In genomic region chr9:69456406-69457075, GRCm38 (mm10) we compare ENCODE assay signal across 11 mouse cellular contexts. TPM values are rescaled to one million over a fixed set of nuclear protein-coding genes. Genes with fewer than 3 reads are reported as not detected.
A peak's percentile ranks its signal among the peaks of the same experiment; 100 is the strongest.
DNase-seq lines count a peak whose midpoint lies in the region; ATAC-seq and TF ChIP-seq lines count a peak whose summit lies in the region.
"Had no signal": no experiment of that assay in that cellular context is flagged by ENCODE, and none has a peak within 500 bp of the region (broad histone marks: within the 10 kb centered on the region; RNA-seq: fewer than 3 reads in every experiment).

No protein-coding gene starts in this region.

- H3K9ac ChIP-seq in lung, embryonic 14.5 days = no peak overlapping the region; the same call in 1 of the 2 replicates
- H3K9ac ChIP-seq in embryonic facial prominence, embryonic 12.5 days = no peak overlapping the region
- no peak overlapping the region for H3K9ac ChIP-seq in heart, postnatal 0 days (replicated peaks; ENCODE audit: low read depth, low read length)
- no peak overlapping the region for H3K9ac ChIP-seq in stomach, embryonic 14.5 days (replicated peaks; ENCODE audit: low read depth, low read length)
- H3K9ac ChIP-seq: forebrain, postnatal 0 days had no signal

- no peak overlapping the region for H3K4me3 ChIP-seq in lung, embryonic 14.5 days (ENCODE audit: low read depth, low read length)
- H3K4me3 ChIP-seq in lung, adult 2 months (replicated peaks; ENCODE audit: extremely low read depth, low read depth, low read length) = no peak overlapping the region
- no peak overlapping the region for H3K4me3 ChIP-seq in embryonic facial prominence, embryonic 12.5 days
- 0 out of 2 replicates have a peak overlapping the region, but pooled peaks have one; percentile 94 for H3K4me3 ChIP-seq in heart, postnatal 0 days (ENCODE audit: low read depth, low read length)
- H3K4me3 ChIP-seq in stomach, embryonic 14.5 days (ENCODE audit: low read depth, low read length) = no peak overlapping the region

- no peak for ATAC-seq in lung, embryonic 14.5 days (ENCODE audit: insufficient read depth)
- ATAC-seq in embryonic facial prominence, embryonic 12.5 days (ENCODE audit: insufficient number of reproducible peaks, insufficient read depth, low FRiP score, low TSS enrichment) = no peak
- ATAC-seq in heart, postnatal 0 days (ENCODE audit: insufficient read depth, low read depth) = no peak
- ATAC-seq in stomach, embryonic 14.5 days (ENCODE audit: insufficient number of reproducible peaks, insufficient read depth, low FRiP score, low read depth) = no peak
- ATAC-seq: forebrain, postnatal 0 days had no signal

- no peaks in the 10 kb centered on the region for H3K9me3 ChIP-seq in lung, embryonic 14.5 days (ENCODE audit: low read depth, low read length)
- H3K9me3 ChIP-seq in embryonic facial prominence, embryonic 12.5 days = no peaks in the 10 kb centered on the region
- no peaks in the 10 kb centered on the region for H3K9me3 ChIP-seq in heart, postnatal 0 days (replicated peaks; ENCODE audit: control insufficient read depth, low read length)
- no peaks in the 10 kb centered on the region for H3K9me3 ChIP-seq in stomach, embryonic 14.5 days (ENCODE audit: control insufficient read depth, low read depth, low read length)

- peak; percentile 33 for DNase-seq in lung, embryonic 14.5 days
- DNase-seq in lung, adult 2 months = no peak
- DNase-seq in heart, postnatal 0 days (ENCODE audit: low spot score) = no peak
- DNase-seq in MN1 (ENCODE audit: low spot score) = no peak
- no peak for DNase-seq in right cerebral cortex, postnatal 10 days (ENCODE audit: low spot score in 2 of 2)
- DNase-seq: embryo, embryonic 11 days; forebrain, postnatal 0 days; right cerebral cortex, postnatal 14 days; thymus, postnatal 25 days had no signal

- TF ChIP-seq EP300 in heart, postnatal 0 days (IDR thresholded peaks at IDR 0.05; ENCODE audit: low read depth) = no peak

- H3K4me2 ChIP-seq in lung, embryonic 14.5 days = peak overlapping the region; percentile 71; the same call in 1 of the 2 replicates
- H3K4me2 ChIP-seq in embryonic facial prominence, embryonic 12.5 days (replicated peaks) = peak overlapping the region; percentile 77
- H3K4me2 ChIP-seq in heart, postnatal 0 days (ENCODE audit: low read depth, low read length) = peak overlapping the region; percentile 76
- peak overlapping the region; percentile 67 for H3K4me2 ChIP-seq in stomach, embryonic 14.5 days (replicated peaks; ENCODE audit: low read depth, low read length)

- WGBS in lung, embryonic 14.5 days = 77% methylated on average over 15 of the region's 15 CpGs
- 29% methylated on average over 15 of the region's 15 CpGs for WGBS in lung, adult 2 months
- 72% methylated on average over 15 of the region's 15 CpGs for WGBS in embryonic facial prominence, embryonic 12.5 days
- WGBS in heart, postnatal 0 days = 56% methylated on average over 15 of the region's 15 CpGs
- 66% methylated on average over 15 of the region's 15 CpGs for WGBS in stomach, embryonic 14.5 days

- peaks cover 52% of the 10 kb centered on the region for H3K4me1 ChIP-seq in lung, embryonic 14.5 days (ENCODE audit: insufficient read depth)
- H3K4me1 ChIP-seq in lung, adult 2 months (ENCODE audit: control insufficient read depth, insufficient read depth, low read length) = peaks cover 37% of the 10 kb centered on the region
- peaks cover 68% of the 10 kb centered on the region for H3K4me1 ChIP-seq in embryonic facial prominence, embryonic 12.5 days
- H3K4me1 ChIP-seq in heart, postnatal 0 days (ENCODE audit: control insufficient read depth, insufficient read depth) = peaks cover 61% of the 10 kb centered on the region
- H3K4me1 ChIP-seq in stomach, embryonic 14.5 days (ENCODE audit: control insufficient read depth, insufficient read depth, low read length) = peaks cover 55% of the 10 kb centered on the region

- H3K27ac ChIP-seq in lung, embryonic 14.5 days (ENCODE audit: low read depth) = peak overlapping the region; percentile 64; the same call in 1 of the 2 replicates
- H3K27ac ChIP-seq in embryonic facial prominence, embryonic 12.5 days = peak overlapping the region; percentile 86
- H3K27ac ChIP-seq in heart, postnatal 0 days (ENCODE audit: low read depth) = peak overlapping the region; percentile 95
- H3K27ac ChIP-seq in stomach, embryonic 14.5 days (ENCODE audit: low read length) = peak overlapping the region; percentile 89; the same call in 1 of the 2 replicates

- H3K36me3 ChIP-seq in lung, embryonic 14.5 days (ENCODE audit: insufficient read depth) = no peaks in the 10 kb centered on the region; the same call in 1 of the 2 replicates
- 0 out of 2 replicates have a peak, but pooled peaks cover 4% of the 10 kb centered on the region for H3K36me3 ChIP-seq in embryonic facial prominence, embryonic 12.5 days
- H3K36me3 ChIP-seq in heart, postnatal 0 days (replicated peaks; ENCODE audit: control insufficient read depth, insufficient read depth, low read length) = peaks cover 8% of the 10 kb centered on the region; the same call in 1 of the 2 replicates
- peaks cover 3% of the 10 kb centered on the region; the same call in 1 of the 2 replicates for H3K36me3 ChIP-seq in stomach, embryonic 14.5 days (ENCODE audit: control insufficient read depth, insufficient read depth, low read length)

- TF ChIP-seq POLR2A in lung, adult 2 months (IDR thresholded peaks at IDR 0.05; ENCODE audit: borderline replicate concordance, extremely low read depth, low read depth, low read length) = no peak

- H3K27me3 ChIP-seq in lung, embryonic 14.5 days (ENCODE audit: insufficient read depth, low read length) = no peaks in the 10 kb centered on the region
- H3K27me3 ChIP-seq in embryonic facial prominence, embryonic 12.5 days = no peaks in the 10 kb centered on the region
- H3K27me3 ChIP-seq in heart, postnatal 0 days (ENCODE audit: control insufficient read depth, insufficient read depth, low read length) = no peaks in the 10 kb centered on the region
- H3K27me3 ChIP-seq in stomach, embryonic 14.5 days (ENCODE audit: control insufficient read depth, insufficient read depth, low read length) = no peaks in the 10 kb centered on the region

- TF ChIP-seq CTCF in lung, embryonic 14.5 days (IDR thresholded peaks at IDR 0.05; ENCODE audit: low read depth) = no peak
- no peak for TF ChIP-seq CTCF in lung, adult 2 months (IDR thresholded peaks at IDR 0.05; ENCODE audit: insufficient read depth, low read length)
- TF ChIP-seq CTCF in heart, postnatal 0 days (IDR thresholded peaks at IDR 0.05; ENCODE audit: low read depth) = no peak

RNA-seq across cellular contexts. Expression of gene Anxa2, which starts 3.1 kb away (rescaled TPM):
- 474 and 484 TPM in 2 replicates for polyA plus RNA-seq in lung, embryonic 14.5 days (2014; fragmentation: Nextera tagmentation; extraction: Ambion mirVana)
- 352 and 457 TPM in 2 replicates for polyA plus RNA-seq in lung, adult 2 months (2012; rRNA removed)
- 636 and 644 TPM in 2 replicates for polyA plus RNA-seq in embryonic facial prominence, embryonic 12.5 days (2016; fragmentation: Nextera tagmentation; extraction: Ambion mirVana)
- total RNA-seq in heart, postnatal 0 days (2014; rRNA removed; ENCODE audit: low replicate concordance) = 367 and 369 TPM in 2 replicates
- polyA plus RNA-seq in heart, postnatal 0 days (2015; fragmentation: Nextera tagmentation; extraction: Ambion mirVana) = 268 and 280 TPM in 2 replicates
- polyA plus RNA-seq in stomach, embryonic 14.5 days (2014; fragmentation: Nextera tagmentation; extraction: Ambion mirVana) = 902 and 935 TPM in 2 replicates

RNA-seq across cellular contexts. Expression of gene Ice2, which starts 58.8 kb away (rescaled TPM):
- polyA plus RNA-seq in lung, embryonic 14.5 days (2014; fragmentation: Nextera tagmentation; extraction: Ambion mirVana) = 24.0 and 25.0 TPM in 2 replicates
- 1.8 and 2.9 TPM in 2 replicates for polyA plus RNA-seq in lung, adult 2 months (2012; rRNA removed)
- 24.2 and 27.2 TPM in 2 replicates for polyA plus RNA-seq in embryonic facial prominence, embryonic 12.5 days (2016; fragmentation: Nextera tagmentation; extraction: Ambion mirVana)
- total RNA-seq in heart, postnatal 0 days (2014; rRNA removed; ENCODE audit: low replicate concordance) = 5.9 and 9.1 TPM in 2 replicates
- polyA plus RNA-seq in heart, postnatal 0 days (2015; fragmentation: Nextera tagmentation; extraction: Ambion mirVana) = 6.4 and 6.5 TPM in 2 replicates
- polyA plus RNA-seq in stomach, embryonic 14.5 days (2014; fragmentation: Nextera tagmentation; extraction: Ambion mirVana) = 20.3 and 24.0 TPM in 2 replicates
